Mouse (Mus musculus) heart, embryonic 10.5 days (tissue): ENCODE results near the gene Ltc4s. TPM values are rescaled to one million over a fixed set of nuclear protein-coding genes. Genes with fewer than 3 reads are reported as not detected.

Experiments
- DNase-seq: peaks from one replicate; pipeline ENCODE4 v3.0.0-alpha.2; 2017; ENCODE audit warnings: low spot score
- H3K27ac ChIP-seq: fragments of 300-500 bp; sonication (generic); 2 replicates; pipeline ENCODE4 v1.5.1; 2016; ENCODE audit warnings: mild to moderate bottlenecking
- H3K27me3 ChIP-seq: fragments of 300-500 bp; sonication (generic); 2 replicates; pipeline ENCODE4 v1.6.1; 2016; ENCODE audit warnings: mild to moderate bottlenecking; ENCODE audit not compliant: poor library complexity, insufficient read depth, severe bottlenecking
- H3K36me3 ChIP-seq: fragments of 300-500 bp; sonication (generic); 2 replicates; pipeline ENCODE4 v1.6.1; 2016; ENCODE audit warnings: mild to moderate bottlenecking, moderate library complexity
- H3K4me1 ChIP-seq: fragments of 300-500 bp; sonication (generic); 2 replicates; pipeline ENCODE4 v1.6.1; 2016; ENCODE audit warnings: mild to moderate bottlenecking
- H3K4me3 ChIP-seq: fragments of 300-500 bp; sonication (generic); 2 replicates; pipeline ENCODE4 v1.5.1; 2016; ENCODE audit warnings: mild to moderate bottlenecking, moderate library complexity
- H3K9me3 ChIP-seq: fragments of 300-500 bp; sonication (generic); 2 replicates; pipeline ENCODE4 v1.6.1; 2016; ENCODE audit warnings: mild to moderate bottlenecking, moderate library complexity
- WGBS: fragments of 180-500 bp; shearing (Covaris S2); methylation state at CpG from one replicate; pipeline ENCODE4 v1.1.7; 2016; 5-methylcytosine and 5-hydroxymethylcytosine counted together
- polyA plus RNA-seq: library from polyadenylated mRNA; unstranded; fragments of >200 nt; fragmentation: Nextera tagmentation; extraction: Ambion mirVana; gene quantifications from 2 replicates; pipeline ENCODE4 v1.2.1, GENCODE M21; 2016

Ltc4s gene
- polyA plus RNA-seq: 0.42 and 0.60 TPM in 2 replicates

- WGBS: 16% methylated on average over 10 of the region's 10 CpGs
Measured at GRCm38 (mm10) chr11:50238324-50238723, at the start of gene Ltc4s. Ltc4s (minus strand) TSS chr11:50238616.

GRCm38 (mm10) chr11:50286428-50286827 is 48.0 kb upstream of the Ltc4s start:
- H3K4me3 ChIP-seq: no peak overlapping the region
- peaks cover 20% of the 10 kb centered on the region for H3K4me1 ChIP-seq
- WGBS: 84% methylated on average over 1 of the region's 1 CpGs
- no peak overlapping the region for H3K27ac ChIP-seq
- H3K9me3 ChIP-seq: no peaks in the 10 kb centered on the region
- no peak for DNase-seq
- H3K36me3 ChIP-seq: peaks cover 45% of the 10 kb centered on the region
- no peaks in the 10 kb centered on the region for H3K27me3 ChIP-seq

More at GRCm38 (mm10) chr11:50238324-50238723, at the start of gene Ltc4s:
- Histone ChIP-seq H3K36me3 (peaks cover 17% of the 10 kb centered on the region), H3K27me3 (peaks cover 51% of the 10 kb centered on the region), H3K27ac (no peak within 1 kb of the TSS), H3K4me1 (peaks cover 27% of the 10 kb centered on the region), H3K9me3 (no peaks in the 10 kb centered on the region), H3K4me3 (peak within 1 kb of the TSS; percentile 75)
- DNase-seq: no peak

GRCm38 (mm10) chr11:50285696-50286095 is 47.3 kb upstream of the Ltc4s start:
- peaks cover 48% of the 10 kb centered on the region for H3K36me3 ChIP-seq
- 87% methylated on average over 7 of the region's 7 CpGs for WGBS
- no peak for DNase-seq

GRCm38 (mm10) chr11:50285263-50285662 is 46.8 kb upstream of the Ltc4s start:
- Histone ChIP-seq H3K4me3 (no peak overlapping the region), H3K4me1 (peaks cover 17% of the 10 kb centered on the region), H3K27ac (no peak overlapping the region), H3K9me3 (no peaks in the 10 kb centered on the region), H3K36me3 (peaks cover 52% of the 10 kb centered on the region), H3K27me3 (no peaks in the 10 kb centered on the region)
- no peak for DNase-seq
- WGBS: 92% methylated on average over 5 of the region's 5 CpGs

More at GRCm38 (mm10) chr11:50285696-50286095, 47.3 kb upstream of the Ltc4s start:
- Histone ChIP-seq H3K27ac (no peak overlapping the region), H3K4me3 (no peak overlapping the region), H3K4me1 (peaks cover 20% of the 10 kb centered on the region), H3K27me3 (no peaks in the 10 kb centered on the region), H3K9me3 (no peaks in the 10 kb centered on the region)

GRCm38 (mm10) chr11:50280053-50280452 is 41.6 kb upstream of the Ltc4s start:
- Histone ChIP-seq H3K4me3 (no peak overlapping the region), H3K9me3 (no peaks in the 10 kb centered on the region), H3K4me1 (peaks cover 14% of the 10 kb centered on the region), H3K27ac (no peak overlapping the region), H3K27me3 (no peaks in the 10 kb centered on the region), H3K36me3 (peaks cover 25% of the 10 kb centered on the region)
- peak; percentile 46 for DNase-seq
- WGBS: 61% methylated on average over 1 of the region's 1 CpGs

- H3K9me3 ChIP-seq: no peaks in the 10 kb centered on the region
- H3K4me1 ChIP-seq: peaks cover 20% of the 10 kb centered on the region
- H3K36me3 ChIP-seq: peaks cover 25% of the 10 kb centered on the region
- no peak for DNase-seq
- H3K27ac ChIP-seq: no peak overlapping the region
- H3K27me3 ChIP-seq: no peaks in the 10 kb centered on the region
- 92% methylated on average over 4 of the region's 4 CpGs for WGBS
- no peak overlapping the region for H3K4me3 ChIP-seq
Measured at GRCm38 (mm10) chr11:50279005-50279404, 40.6 kb upstream of the Ltc4s start.

GRCm38 (mm10) chr11:50277706-50278105 is 39.3 kb upstream of the Ltc4s start:
- 87% methylated on average over 6 of the region's 6 CpGs for WGBS
- H3K9me3 ChIP-seq: no peaks in the 10 kb centered on the region
- peak; percentile 64 for DNase-seq
- H3K4me1 ChIP-seq: peaks cover 20% of the 10 kb centered on the region
- H3K4me3 ChIP-seq: no peak overlapping the region
- peaks cover 25% of the 10 kb centered on the region for H3K36me3 ChIP-seq
- no peak overlapping the region for H3K27ac ChIP-seq
- no peaks in the 10 kb centered on the region for H3K27me3 ChIP-seq

GRCm38 (mm10) chr11:50277025-50277424 is 38.6 kb upstream of the Ltc4s start:
- Histone ChIP-seq H3K27ac (no peak overlapping the region), H3K4me1 (peaks cover 26% of the 10 kb centered on the region), H3K27me3 (no peaks in the 10 kb centered on the region), H3K36me3 (peaks cover 25% of the 10 kb centered on the region), H3K9me3 (no peaks in the 10 kb centered on the region), H3K4me3 (no peak overlapping the region)
- DNase-seq: peak; percentile 50

- peak overlapping the region; percentile 50; the same call in 1 of the 2 replicates for H3K27ac ChIP-seq
- 56% methylated on average over 5 of the region's 5 CpGs for WGBS
- H3K4me1 ChIP-seq: peaks cover 39% of the 10 kb centered on the region
Measured at GRCm38 (mm10) chr11:50275568-50276151, 37.2 kb upstream of the Ltc4s start.

GRCm38 (mm10) chr11:50275077-50275476 is 36.7 kb upstream of the Ltc4s start:
- Histone ChIP-seq H3K4me3 (no peak overlapping the region), H3K36me3 (peaks cover 18% of the 10 kb centered on the region), H3K9me3 (no peaks in the 10 kb centered on the region), H3K27me3 (no peaks in the 10 kb centered on the region), H3K27ac (peak overlapping the region; percentile 50; the same call in 1 of the 2 replicates), H3K4me1 (peaks cover 39% of the 10 kb centered on the region)
- 67% methylated on average over 2 of the region's 2 CpGs for WGBS
- no peak for DNase-seq

More at GRCm38 (mm10) chr11:50275568-50276151, 37.2 kb upstream of the Ltc4s start:
- no peak overlapping the region for H3K4me3 ChIP-seq
- DNase-seq: peak; percentile 74
- H3K36me3 ChIP-seq: peaks cover 21% of the 10 kb centered on the region
- no peaks in the 10 kb centered on the region for H3K9me3 ChIP-seq
- no peaks in the 10 kb centered on the region for H3K27me3 ChIP-seq

- Histone ChIP-seq H3K36me3 (peaks cover 11% of the 10 kb centered on the region), H3K4me3 (no peak overlapping the region), H3K9me3 (no peaks in the 10 kb centered on the region), H3K27me3 (no peaks in the 10 kb centered on the region), H3K27ac (no peak overlapping the region), H3K4me1 (peaks cover 39% of the 10 kb centered on the region)
- no peak for DNase-seq
- WGBS: 89% methylated on average over 2 of the region's 2 CpGs
Measured at GRCm38 (mm10) chr11:50272819-50273218, 34.4 kb upstream of the Ltc4s start.

- Histone ChIP-seq H3K36me3 (peaks cover 26% of the 10 kb centered on the region), H3K9me3 (no peaks in the 10 kb centered on the region), H3K4me1 (peaks cover 23% of the 10 kb centered on the region), H3K27ac (no peak overlapping the region), H3K27me3 (no peaks in the 10 kb centered on the region), H3K4me3 (no peak overlapping the region)
- 96% methylated on average over 1 of the region's 1 CpGs for WGBS
- DNase-seq: no peak
Measured at GRCm38 (mm10) chr11:50269885-50270284, 31.5 kb upstream of the Ltc4s start.

- Histone ChIP-seq H3K27me3 (no peaks in the 10 kb centered on the region), H3K36me3 (peaks cover 33% of the 10 kb centered on the region), H3K9me3 (no peaks in the 10 kb centered on the region), H3K27ac (no peak overlapping the region), H3K4me1 (peaks cover 19% of the 10 kb centered on the region), H3K4me3 (no peak overlapping the region)
- DNase-seq: no peak
- 76% methylated on average over 2 of the region's 2 CpGs for WGBS
Measured at GRCm38 (mm10) chr11:50269163-50269562, 30.7 kb upstream of the Ltc4s start.

GRCm38 (mm10) chr11:50266997-50267396 is 28.6 kb upstream of the Ltc4s start:
- 87% methylated on average over 3 of the region's 3 CpGs for WGBS
- Histone ChIP-seq H3K9me3 (no peaks in the 10 kb centered on the region), H3K27me3 (no peaks in the 10 kb centered on the region), H3K4me1 (peaks cover 13% of the 10 kb centered on the region), H3K27ac (no peak overlapping the region), H3K36me3 (peaks cover 50% of the 10 kb centered on the region), H3K4me3 (no peak overlapping the region)
- no peak for DNase-seq
